Mouse (Mus musculus): ENCODE measurements at regions not wholly inside any gene's neighbourhood (a gene's known extent, or its start where the extent isn't known, plus 50 kb on each side); places are given as distances from the start of the nearest gene placed in this dataset.

GRCm38 (mm10) chr1:76897431-76897830 lies 617.5 kb downstream of the Epha4 start:
- DNase-seq (ENCODE audit: low read depth), result no peak

GRCm38 (mm10) chr1:76911472-76911871 lies 603.4 kb downstream of the Epha4 start:
- no peak for DNase-seq (ENCODE audit: low read depth)

GRCm38 (mm10) chr1:76919541-76919940 lies 595.3 kb downstream of the Epha4 start:
- DNase-seq (ENCODE audit: low read depth), result no peak

- no peak for DNase-seq (ENCODE audit: low read depth)
These were observed 594.3 kb downstream of the Epha4 start for GRCm38 (mm10) chr1:76920634-76921033.

- no peak for DNase-seq (ENCODE audit: low read depth)
These were observed 587.8 kb downstream of the Epha4 start for GRCm38 (mm10) chr1:76927041-76927440.

- DNase-seq (ENCODE audit: low read depth), result no peak
These were observed 586.9 kb downstream of the Epha4 start for GRCm38 (mm10) chr1:76928035-76928434.

- DNase-seq (ENCODE audit: low read depth), result no peak
These were observed 581.4 kb downstream of the Epha4 start for GRCm38 (mm10) chr1:76933460-76933859.

GRCm38 (mm10) chr1:76942730-76943129 lies 572.2 kb downstream of the Epha4 start:
- DNase-seq (ENCODE audit: low read depth), result peak; percentile 10

- DNase-seq (ENCODE audit: low read depth), result no peak
These were observed 570.8 kb downstream of the Epha4 start for GRCm38 (mm10) chr1:76944046-76944445.

- no peak for DNase-seq (ENCODE audit: low read depth)
These were observed 559.9 kb downstream of the Epha4 start for GRCm38 (mm10) chr1:76955031-76955430.

- no peak for DNase-seq (ENCODE audit: low read depth)
These were observed 557.5 kb downstream of the Epha4 start for GRCm38 (mm10) chr1:76957411-76957810.

- no peak for DNase-seq (ENCODE audit: low read depth)
These were observed 556.2 kb downstream of the Epha4 start for GRCm38 (mm10) chr1:76958706-76959105.

GRCm38 (mm10) chr1:76972454-76972853 lies 542.4 kb downstream of the Epha4 start:
- DNase-seq (ENCODE audit: low read depth), result no peak

- no peak for DNase-seq (ENCODE audit: low read depth)
These were observed 539.6 kb downstream of the Epha4 start for GRCm38 (mm10) chr1:76975077-76975945.

GRCm38 (mm10) chr1:76980498-76981152 lies 534.3 kb downstream of the Epha4 start:
- DNase-seq (ENCODE audit: low read depth), result no peak

GRCm38 (mm10) chr1:76993776-76994175 lies 521.1 kb downstream of the Epha4 start:
- DNase-seq (ENCODE audit: low read depth), result no peak

GRCm38 (mm10) chr1:77008001-77008400 lies 506.9 kb downstream of the Epha4 start:
- no peak for DNase-seq (ENCODE audit: low read depth)

GRCm38 (mm10) chr1:77010608-77011214 lies 504.2 kb downstream of the Epha4 start:
- no peak for DNase-seq (ENCODE audit: low read depth)

- DNase-seq (ENCODE audit: low read depth), result no peak
These were observed 487.2 kb downstream of the Epha4 start for GRCm38 (mm10) chr1:77027656-77028055.

- no peak for DNase-seq (ENCODE audit: low read depth)
These were observed 486.7 kb downstream of the Epha4 start for GRCm38 (mm10) chr1:77028216-77028615.

GRCm38 (mm10) chr1:77029091-77029490 lies 485.8 kb downstream of the Epha4 start:
- DNase-seq (ENCODE audit: low read depth), result no peak

- no peak for DNase-seq (ENCODE audit: low read depth)
These were observed 470.9 kb downstream of the Epha4 start for GRCm38 (mm10) chr1:77043749-77044564.
